Mouse (Mus musculus) Muller cell, postnatal 12 days (primary cell): ENCODE measurements around the gene Svop.

Experiments used
- DNase-seq: peaks from one replicate; pipeline ENCODE4 v3.0.0-alpha.2; 2015; ENCODE audit errors: inconsistent ontology term

Svop gene

DNA sequence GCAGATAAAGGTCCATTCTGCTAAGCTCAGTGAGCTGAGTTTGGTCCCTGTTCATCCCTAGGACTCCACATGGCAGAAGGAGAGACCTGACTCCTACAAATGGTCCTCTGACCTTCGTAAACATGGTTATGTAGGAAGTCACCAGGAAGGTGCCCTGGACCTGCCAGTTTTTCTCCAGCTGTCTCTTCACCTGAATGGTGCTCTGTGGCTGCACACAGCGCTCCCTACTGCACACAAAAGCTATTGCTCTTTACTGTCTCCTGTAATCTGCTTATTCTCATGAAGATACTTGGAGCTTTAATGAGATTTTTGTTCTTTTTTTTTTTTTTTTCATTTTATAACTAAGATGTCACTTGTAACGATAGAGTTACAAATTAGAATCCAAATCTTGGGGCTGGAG, 44.8 kb downstream of the Svop start:
- no peak for DNase-seq

DNA sequence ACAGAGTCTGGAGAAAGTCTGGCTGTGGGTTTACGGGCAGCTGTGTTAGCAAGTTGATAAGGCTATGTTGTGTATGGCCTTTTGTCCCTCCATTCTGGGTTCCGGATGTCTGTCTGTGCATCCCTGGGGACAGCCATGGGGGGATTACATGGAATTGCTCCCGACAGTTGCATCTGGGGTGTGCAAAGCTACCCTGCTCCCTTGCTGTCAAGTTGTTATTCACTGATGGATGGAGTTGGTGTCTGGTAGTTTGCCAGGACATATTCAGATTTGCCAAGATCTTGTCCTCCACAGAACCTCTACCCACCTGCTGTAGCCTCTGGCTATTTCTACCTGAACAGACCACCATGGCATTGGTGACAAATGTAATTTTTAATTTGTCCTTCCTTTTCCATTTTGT, 45.2 kb downstream of the Svop start:
- DNase-seq = no peak

DNA sequence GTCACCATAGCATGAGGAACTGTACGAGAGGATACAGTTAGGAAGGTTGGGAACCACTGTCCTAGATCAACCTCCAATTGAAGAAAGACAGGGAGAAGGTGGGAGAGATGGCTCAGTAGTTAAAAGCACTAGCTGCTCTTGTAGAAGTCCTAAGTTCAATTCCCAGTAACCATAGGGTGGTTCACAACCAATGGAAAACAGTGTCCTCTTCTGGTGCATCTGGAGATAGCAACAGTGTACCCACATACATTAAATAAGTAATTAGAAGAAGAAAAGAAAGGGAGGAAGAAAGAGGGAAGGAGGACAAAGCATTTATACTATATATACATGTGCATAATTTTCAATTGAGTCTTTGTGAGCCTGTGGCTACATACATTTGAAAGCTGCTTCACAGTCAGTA, 46.2 kb downstream of the Svop start:
- DNase-seq = no peak

DNA sequence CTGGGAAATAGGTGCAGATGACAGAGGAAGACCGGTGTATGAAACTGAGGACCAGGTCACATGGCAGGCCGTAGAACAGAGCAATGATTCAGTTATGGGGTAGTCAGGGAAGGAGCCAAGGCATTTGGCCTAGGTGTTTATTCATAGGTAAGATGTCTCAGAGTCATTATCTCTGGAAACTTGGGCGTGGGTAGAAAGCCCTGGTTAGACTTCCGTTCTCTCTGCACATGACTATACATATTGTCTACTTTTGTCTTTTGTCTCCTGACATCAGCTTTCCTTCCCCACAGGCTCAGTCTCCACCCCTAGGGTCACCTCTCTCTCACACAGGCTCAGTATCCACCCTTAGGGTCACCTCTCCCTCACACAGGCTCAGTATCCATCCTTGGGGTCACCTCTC, 47.6 kb downstream of the Svop start:
- no peak for DNase-seq

DNA sequence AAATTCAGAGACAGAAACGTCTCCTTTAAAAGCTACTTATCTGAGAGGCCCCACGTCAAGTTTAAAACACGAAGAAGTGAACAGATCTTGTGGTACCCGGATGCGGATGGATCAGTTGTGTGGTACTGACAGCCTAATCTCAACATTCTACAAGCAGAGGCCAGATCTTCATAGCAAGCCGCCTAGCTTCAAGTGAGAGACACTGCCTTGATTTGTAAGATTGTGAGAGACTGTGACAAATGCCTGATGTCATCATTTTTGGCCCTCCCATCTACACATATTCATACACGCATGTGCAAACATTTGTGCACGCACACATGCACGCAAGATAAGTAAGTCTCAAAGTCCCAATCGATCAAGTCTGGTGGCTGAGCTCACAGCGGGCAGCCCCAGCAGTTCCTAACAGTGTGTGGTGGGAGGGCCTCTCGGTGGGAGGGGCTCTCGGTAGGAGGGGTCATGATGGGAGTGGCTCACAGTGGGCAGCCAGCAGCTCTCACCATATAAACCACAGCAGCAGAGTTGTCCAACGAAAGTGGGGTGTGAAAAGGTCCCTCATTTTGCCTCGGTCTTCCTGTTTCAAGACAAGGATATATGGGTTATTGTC, 49.9 kb downstream of the Svop start:
- peak; percentile 36 for DNase-seq

DNA sequence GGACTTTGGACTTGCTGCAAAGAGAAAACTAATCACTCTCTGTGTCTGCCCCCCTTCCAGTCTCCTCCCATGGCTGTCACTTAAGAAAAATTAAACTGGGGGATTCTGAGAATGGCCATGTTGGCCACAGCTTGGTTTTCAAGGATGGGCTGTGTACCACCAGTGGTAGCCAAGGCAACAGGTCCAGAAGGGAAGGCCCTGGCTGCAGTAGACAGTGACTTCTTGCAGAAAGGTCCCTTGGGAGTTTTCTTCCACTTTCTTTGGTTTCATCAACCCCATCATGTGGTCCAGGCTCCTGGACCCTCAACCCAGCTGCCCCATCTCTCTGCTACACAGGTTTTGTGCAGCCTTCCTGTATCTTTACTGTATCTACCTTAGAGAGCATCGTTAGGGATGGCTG, 50.5 kb downstream of the Svop start:
- no peak for DNase-seq

DNA sequence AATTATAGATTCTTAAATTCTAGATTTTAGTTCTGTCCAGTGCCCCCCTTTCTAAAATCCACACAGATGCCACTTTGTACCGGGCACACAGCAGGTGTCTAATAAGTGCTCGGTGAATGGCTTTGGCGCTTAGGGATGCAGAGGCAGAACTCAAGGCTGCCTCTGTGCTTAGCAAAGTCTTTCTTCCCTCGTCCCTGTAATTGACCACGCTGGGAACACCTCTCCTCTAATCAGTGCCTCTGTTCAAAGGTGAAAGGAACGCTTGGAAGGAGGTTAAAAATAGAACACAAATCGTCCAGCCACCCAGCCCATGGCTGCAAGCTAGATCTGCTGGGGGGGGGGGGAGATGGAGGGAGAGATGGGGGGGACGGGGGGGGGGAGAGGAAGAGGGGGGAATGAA, 50.9 kb downstream of the Svop start:
- DNase-seq = no peak

DNA sequence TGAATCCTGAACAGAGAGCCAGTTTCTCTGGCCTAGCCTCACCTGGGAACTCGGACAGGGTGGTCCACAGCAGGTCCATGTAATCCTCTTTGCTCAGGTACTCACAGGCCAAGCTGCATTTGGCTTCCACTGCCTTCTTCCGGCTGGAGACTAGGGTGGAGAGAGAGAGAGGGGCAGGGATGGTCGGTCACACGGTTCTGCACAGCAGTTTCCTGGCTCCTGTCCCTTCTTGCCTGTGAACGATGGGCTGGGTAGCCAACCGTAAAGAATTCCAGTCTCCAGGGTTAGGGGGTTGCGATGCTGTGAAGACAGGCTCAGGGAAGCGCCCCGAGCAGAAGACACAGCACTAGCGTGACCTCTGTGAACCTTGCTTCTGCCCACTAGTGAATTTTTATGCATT, 56.3 kb downstream of the Svop start:
- peak; percentile 36 for DNase-seq

DNA sequence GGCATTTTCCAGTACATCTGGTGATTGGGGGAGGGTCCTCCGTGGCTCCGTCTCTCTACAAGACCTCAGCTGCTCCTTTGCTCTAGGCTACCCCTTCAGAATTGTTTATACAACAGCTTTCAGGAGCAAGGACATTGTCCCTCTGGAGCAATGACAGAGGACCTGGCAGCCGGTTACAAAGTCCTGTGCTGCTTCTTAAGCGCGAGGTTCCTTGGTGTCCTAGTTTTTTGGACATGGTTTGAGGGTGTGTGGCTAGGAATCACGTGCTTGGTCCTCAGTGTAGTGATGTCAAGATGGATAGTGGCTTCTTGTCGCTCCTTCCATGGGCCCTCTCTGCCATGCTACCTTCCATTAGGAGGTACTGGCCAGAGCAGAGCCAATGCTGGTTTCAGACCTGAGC, 57.0 kb downstream of the Svop start:
- no peak for DNase-seq

DNA sequence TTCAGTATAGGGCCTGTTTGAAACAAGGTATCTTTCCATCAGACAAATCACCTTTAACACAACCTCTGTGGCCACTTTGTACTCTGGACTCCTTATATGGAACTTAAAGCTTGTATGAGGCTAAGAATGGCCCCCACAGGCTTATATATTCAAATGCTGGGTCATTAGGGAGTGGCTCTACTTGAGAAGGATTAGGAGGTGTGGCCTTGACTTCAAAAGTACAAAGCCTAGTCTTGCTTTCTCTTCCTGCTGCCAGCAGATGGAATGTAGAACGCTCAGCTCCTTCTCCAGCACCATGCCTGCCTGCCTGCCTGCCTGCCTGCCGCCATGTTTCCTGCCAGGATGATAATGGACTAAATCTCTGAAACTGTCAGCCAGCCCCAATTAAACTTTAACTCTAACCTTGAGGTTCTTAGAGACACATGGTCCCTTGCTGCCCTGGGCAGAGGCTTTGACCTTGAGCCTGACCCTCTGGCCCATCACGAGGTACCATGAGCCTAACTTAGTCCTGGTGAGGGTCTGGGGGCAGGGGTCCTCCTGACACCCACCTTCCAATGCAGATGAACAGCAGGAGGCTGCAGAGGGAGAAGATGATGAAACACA, 59.1 kb downstream of the Svop start:
- no peak for DNase-seq

DNA sequence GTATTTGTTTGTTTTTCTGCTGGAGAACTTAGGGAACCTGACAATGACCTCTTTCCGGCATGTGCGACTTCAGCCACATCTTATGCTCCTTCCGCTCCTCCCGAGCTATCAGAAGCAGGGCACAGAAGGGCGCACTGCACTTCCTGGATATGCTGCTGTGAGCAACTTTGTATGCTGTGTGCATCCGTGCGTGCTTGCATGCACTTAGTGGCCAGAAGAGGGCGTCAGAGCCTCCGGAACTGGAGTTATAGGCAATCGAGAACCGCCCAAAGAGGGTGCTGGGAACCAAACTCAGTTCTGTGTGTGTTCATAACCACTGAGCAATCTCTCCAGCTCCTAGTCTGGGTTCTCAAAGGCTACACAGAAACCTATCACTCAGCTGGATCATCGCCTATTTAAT, 60.7 kb downstream of the Svop start:
- no peak for DNase-seq

DNA sequence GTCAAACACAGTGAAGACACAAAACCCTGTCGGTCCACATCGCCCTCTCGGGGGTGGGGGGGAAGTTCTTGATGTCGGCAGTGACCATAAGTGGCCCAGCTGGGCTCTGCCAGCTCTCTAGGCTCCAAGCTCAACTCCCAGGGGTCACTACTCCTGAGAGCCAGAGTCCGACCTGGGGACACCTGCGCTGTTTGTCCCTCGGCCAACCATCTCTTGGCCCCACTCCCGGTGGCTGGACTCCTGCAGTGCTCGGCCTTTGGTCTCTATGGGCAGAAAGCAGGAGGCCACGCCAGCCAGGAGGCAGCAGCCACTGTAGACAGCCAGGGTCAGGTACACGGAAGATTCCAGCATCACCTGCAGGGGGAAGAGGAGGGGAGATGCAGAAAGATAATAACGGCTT, 63.3 kb downstream of the Svop start:
- DNase-seq = no peak

DNA sequence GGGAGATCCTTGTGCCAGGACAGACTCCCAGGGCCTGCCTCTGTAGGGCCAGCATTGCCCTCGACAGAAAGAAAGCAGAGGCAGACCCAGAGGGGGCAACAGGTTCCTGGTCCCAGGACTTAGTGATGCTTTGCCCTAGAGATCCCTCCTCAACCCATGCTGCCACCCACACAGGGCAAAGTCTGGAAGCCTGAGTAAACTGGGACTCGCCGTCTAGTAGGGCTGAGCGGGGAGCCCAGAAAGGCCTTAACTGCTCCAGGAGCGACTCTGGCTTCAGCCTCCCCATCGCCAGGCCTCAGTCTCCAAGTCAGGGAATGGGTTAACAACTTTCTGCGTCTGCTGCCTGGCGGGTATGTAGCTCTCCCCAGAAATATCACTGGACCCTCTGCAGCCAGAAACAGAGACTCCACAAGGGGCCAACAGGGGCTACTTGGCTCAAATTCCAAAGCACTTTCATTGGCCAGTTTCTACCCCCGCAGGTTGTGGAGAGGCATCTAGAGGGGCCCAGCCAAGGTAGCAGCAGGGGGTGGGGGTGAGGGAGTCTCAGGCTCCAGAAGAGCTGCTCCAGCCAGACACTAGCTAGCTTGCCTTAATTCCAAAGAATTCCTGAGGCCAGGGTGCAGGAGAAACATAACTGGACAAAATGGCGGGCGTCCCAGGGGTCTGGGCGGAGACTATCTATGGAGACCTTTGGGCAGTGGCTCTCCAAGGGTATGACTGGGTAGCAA, 64.0 kb downstream of the Svop start:
- no peak for DNase-seq

DNA sequence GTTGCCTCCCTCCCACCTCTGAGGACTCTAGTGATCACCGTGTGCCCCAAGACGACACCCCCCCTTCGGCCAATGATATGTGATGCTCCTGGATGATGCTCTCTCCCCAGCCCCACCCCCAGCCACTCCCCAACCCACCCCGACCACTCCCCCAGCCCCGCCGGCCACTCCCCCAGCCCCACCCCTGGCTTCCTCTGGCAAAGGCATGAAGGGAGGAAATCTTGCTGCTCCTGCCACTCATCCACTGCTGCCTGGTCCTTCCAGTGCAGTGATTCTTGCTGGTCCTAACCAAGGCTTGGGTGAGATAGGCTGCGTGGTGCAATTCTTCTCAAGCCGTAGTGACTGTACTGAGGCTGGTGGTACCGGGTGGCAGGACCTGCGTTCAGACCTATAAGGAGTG, 66.5 kb downstream of the Svop start:
- peak; percentile 19 for DNase-seq

DNA sequence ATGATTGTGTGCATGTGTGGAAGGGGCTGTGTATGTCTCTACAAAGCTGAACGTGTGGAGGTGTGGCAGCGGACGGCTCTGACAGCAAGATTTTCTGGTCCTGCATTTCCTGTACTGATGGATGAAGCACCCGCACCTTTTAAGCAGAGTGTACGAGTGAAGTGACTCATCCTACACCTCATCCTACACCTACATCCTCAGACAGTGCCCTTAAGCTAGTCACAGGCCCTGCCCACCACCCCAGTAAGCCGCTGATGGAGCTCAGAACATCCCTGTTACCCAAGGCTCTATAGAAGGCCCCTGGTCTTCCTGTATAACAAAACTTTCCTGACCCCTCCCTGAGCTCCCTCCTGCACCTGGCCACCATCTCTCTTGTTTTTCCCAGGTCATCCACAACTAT, 67.0 kb downstream of the Svop start:
- no peak for DNase-seq

DNA sequence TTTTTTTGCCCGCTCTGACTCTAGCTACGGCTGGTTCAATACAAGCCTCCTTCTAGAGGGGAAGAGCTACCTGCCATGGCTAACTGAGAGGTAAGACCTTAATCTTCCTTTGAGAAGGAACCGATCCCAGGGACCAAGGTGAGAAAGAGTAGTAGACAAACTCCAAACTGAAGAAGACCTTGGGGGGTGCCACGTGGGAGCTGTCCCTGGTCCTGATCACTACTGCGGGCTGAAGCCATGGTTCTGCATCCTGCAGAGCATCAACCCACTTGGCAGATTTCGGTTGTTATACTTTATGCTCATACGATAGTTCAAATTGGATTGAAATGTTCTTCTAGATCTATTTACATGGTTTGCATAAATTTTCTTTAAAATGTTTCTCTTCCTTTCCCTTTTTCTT, 76.2 kb downstream of the Svop start:
- no peak for DNase-seq

DNA sequence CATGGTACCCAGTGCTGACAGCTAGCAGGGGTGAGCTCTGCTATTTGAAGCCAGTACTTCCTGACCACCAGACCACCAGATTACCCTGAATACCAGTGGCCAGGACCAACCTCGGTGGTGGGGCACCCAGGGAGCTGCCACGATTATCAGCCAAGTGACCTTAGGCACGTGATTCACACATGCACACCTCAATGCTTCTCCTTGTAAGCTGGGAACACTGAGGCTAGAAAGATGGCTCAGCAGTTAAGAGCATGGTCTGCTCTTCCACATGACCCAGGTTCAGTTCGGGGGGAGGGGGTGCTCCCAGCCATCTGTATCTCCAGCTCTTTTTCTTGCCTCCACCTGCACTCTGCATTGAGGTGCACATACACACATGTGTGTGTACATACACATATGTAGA, 82.3 kb downstream of the Svop start:
- DNase-seq = no peak

DNA sequence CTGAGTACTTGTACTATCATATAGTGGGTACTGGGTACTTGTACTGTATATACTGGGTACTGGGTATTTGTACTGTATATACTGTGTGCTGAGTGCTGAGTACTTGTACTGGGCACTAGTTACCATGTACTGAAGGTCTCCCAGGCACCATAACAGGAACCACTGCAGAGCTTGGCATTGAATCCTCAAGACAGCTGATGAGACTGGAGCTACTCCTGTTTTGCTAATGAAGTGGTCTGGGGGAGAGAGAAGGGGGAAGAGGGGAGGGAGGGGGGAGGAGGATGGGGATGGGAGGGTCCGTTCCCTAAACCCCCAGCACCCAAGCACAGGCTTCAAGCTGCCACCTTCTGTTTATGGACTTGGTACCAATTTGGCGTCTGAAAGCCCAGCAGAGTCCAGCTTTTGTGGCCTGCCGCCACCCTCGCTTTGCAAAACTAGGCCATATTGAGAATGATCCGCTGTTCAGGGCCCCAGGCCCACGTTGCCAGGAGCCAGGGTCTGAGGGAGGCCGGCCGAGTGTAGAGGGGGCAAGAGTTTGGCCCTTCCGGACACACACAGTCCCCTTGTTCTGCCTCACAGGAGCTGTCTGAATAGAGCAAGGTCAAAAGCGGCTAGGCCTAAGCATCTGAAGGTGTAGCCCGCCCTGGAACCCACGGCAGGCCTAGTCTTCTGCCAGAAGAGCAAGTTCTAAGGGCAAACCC, 83.5 kb downstream of the Svop start:
- DNase-seq = no peak

DNA sequence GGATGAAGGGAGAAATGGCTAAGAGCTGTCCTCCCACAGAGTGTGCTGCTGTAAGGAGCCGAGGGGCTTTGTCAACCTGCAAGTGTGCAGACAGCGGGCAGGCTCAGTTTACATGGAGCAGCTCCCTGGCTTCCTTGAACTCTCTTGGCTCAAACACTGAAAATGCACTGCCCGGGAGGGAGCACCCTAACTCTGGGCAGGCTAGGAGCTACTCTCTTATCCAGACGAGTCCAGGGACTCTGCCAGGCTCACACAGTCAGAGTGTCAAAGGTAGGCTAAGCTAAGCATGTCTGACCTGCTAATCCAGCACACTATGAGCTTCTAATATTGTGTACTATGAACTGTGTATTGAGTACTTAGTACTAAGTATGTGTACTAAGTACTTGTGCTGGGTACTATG, 84.4 kb downstream of the Svop start:
- DNase-seq = no peak

DNA sequence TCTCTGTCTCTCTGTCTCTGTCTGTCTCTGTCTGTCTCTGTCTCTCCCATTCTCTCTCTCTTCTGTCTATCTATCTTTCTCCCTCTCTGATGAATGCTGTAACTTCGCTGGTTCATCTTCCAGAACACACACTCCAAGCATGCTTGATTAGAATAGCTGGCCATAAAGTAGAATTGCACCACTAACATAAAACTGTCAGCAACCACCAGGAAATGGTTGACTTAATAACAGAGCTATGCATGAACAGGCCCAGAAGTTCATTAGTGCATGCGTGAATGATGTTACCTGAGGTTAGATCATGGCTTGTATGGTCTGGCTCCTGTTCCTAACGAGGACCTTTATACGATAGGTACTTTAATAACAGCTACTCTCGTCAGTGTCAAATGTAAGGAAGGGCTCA, 86.3 kb downstream of the Svop start:
- DNase-seq = no peak

DNA sequence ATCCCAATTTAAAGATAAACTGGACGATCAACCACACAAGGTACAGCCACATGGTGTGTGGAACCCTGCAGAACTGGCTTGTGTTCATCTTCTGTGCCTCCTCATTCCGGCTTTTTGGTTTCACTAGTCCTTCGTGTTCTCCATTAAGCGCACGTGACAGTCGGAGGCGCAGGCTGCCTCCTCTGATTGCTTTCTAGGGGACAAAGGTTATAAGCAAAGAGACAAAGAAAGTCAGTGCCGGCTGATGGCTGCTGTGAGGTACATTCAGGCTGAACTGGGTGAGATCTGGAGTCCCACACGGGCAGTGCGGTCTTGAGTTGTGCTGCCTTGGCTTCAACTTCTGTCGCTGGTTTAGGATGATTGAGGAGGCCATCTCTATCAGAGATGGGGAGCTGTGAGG, 86.8 kb downstream of the Svop start:
- no peak for DNase-seq

DNA sequence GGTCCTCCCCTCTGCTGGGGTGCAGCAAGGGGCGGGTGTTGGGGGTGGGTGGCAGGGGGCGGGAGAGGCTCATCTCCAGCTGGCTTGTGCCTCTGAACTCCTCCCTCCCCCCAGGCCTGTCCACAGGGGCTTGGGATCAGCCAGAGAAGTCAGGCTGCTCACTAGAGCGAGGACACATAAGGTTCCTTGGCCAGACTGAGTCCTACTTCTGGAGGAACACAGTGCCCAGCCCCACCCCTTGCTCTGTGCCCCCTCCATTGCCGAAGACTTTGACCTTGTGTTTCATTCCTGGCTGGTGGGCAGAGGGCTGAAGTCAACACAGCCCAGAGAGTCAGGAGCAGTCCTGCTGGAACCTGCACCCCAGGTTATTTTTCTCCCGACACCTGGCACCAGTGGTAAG, 87.8 kb downstream of the Svop start, which contains the start of gene Dao:
TSS of gene Dao (plus strand) at position 162 of the 400 bp plus-strand sequence.
- no peak for DNase-seq

DNA sequence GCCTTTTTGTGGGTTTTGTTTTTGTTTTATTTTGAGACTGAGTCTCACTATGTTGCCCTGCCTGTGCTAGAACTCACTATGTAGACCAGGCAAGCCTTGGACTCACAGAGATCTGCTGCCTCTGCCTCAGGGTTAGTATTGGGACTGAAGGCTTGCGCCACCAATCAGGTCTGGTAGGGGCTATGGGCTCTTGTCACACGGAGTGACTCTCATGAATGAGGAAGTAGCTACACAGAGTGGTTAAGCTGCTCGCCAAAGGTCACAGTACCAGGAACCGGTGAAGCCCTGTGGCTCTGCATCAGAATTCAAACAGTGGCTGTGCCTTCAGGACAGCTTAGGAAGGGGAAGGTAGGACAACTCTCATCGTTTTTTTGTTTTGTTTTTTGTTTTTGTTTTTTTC, 92.0 kb downstream of the Svop start:
- DNase-seq = no peak
